Mouse (Mus musculus) lung, postnatal 10 days (tissue): Measurements from ENCODE around the gene Btnl10.
A peak's percentile ranks its signal among the peaks of the same experiment; 100 is the strongest.
"Not testable (repeated sequence)": the region's sequence is repeated elsewhere in the genome, so short reads cannot be mapped to it uniquely, and the experiment has no call there.

Experiments
- DNase-seq: peaks from one replicate; pipeline ENCODE4 v3.0.0; 2021

Btnl10 gene

GRCm38 (mm10) chr11:58931576-58931975 is 13.9 kb downstream of the Btnl10 start:
- no peak for DNase-seq

- DNase-seq = peak; percentile 25
These were observed 20.2 kb downstream of the Btnl10 start for GRCm38 (mm10) chr11:58937909-58938308.

- DNase-seq = peak; percentile 95
These were observed 20.8 kb downstream of the Btnl10 start, which contains the start of gene Rnf187 for GRCm38 (mm10) chr11:58938322-58939087. Rnf187 (minus strand) TSS chr11:58938916.

GRCm38 (mm10) chr11:58939088-58939439 is 21.4 kb downstream of the Btnl10 start:
- no peak for DNase-seq

GRCm38 (mm10) chr11:58944136-58944535 is 26.4 kb downstream of the Btnl10 start:
- DNase-seq = no peak

- no peak for DNase-seq
These were observed 29.6 kb downstream of the Btnl10 start for GRCm38 (mm10) chr11:58947306-58947705.

GRCm38 (mm10) chr11:58947798-58948528 is 30.3 kb downstream of the Btnl10 start:
- DNase-seq = no peak

GRCm38 (mm10) chr11:58948542-58949479 is 31.1 kb downstream of the Btnl10 start, which contains the start of gene Hist3h2ba:
Hist3h2ba (plus strand) TSS chr11:58948920.
- peak; percentile 49 for DNase-seq

- DNase-seq = no peak
These were observed 32.0 kb downstream of the Btnl10 start for GRCm38 (mm10) chr11:58949480-58950431.

- DNase-seq = no peak
These were observed 33.5 kb downstream of the Btnl10 start for GRCm38 (mm10) chr11:58951210-58951609.

- DNase-seq = no peak
These were observed 35.9 kb downstream of the Btnl10 start for GRCm38 (mm10) chr11:58953351-58954169.

GRCm38 (mm10) chr11:58954170-58954419 is 36.4 kb downstream of the Btnl10 start:
- not testable (repeated sequence) for DNase-seq

GRCm38 (mm10) chr11:58954420-58955142 is 36.9 kb downstream of the Btnl10 start, which contains the start of the genes Hist3h2a and Trim17:
Hist3h2a (plus strand) TSS chr11:58954685.
Trim17 (plus strand) TSS chr11:58954685.
- DNase-seq = peak; percentile 94

GRCm38 (mm10) chr11:58955143-58955867 is 37.6 kb downstream of the Btnl10 start:
- DNase-seq = peak; percentile 48

- no peak for DNase-seq
These were observed 38.2 kb downstream of the Btnl10 start for GRCm38 (mm10) chr11:58955868-58956257.

- DNase-seq = no peak
These were observed 39.7 kb downstream of the Btnl10 start for GRCm38 (mm10) chr11:58957226-58957914.

GRCm38 (mm10) chr11:58958536-58958935 is 40.8 kb downstream of the Btnl10 start:
- no peak for DNase-seq

- DNase-seq = no peak
These were observed 41.6 kb downstream of the Btnl10 start for GRCm38 (mm10) chr11:58959186-58959825.
